Mouse (Mus musculus) liver, embryonic 14.5 days (tissue): ENCODE data around the gene Mroh8.

ENCODE experiments used
- CTCF ChIP-seq: IDR thresholded peaks from 2 replicates; pipeline ENCODE4 v1.5.1; 2016; ENCODE audit warnings: antibody characterized with exemption, low read depth, control low read depth
- EP300 ChIP-seq: IDR thresholded peaks from 2 replicates; pipeline ENCODE4 v1.6.1; 2016; ENCODE audit warnings: antibody characterized with exemption, low read depth

DNA sequence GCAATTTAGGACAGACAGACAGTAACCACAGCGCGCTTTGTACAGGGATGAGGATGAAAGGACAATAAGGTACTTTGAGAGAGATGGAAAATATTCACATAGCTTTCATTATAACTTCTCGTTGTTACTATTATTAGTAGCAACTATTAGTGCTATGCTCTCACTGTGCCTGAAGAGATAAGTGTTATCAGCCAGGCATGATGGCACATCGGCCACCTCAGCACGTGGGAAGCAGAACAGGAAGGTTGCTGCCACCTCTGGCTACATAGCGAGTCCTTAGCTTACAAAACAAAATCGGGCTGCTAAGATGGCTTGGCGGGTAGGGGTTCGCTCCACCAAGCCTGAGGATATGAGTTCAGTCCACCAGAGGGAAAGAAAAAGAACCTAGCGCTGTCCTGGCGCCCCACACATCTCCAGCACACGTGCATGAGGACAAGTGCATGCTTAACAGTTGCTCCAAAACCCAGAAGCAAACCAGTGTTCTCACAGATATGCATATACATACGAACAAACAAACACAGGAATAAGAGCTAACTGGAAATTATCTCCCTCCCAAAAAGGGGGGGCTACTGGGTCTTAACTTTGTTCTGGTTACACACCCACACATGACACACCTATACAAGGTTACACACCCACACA is 94.2 kb downstream of the Mroh8 start:
- TF ChIP-seq CTCF = peak; percentile 20; the same call in 1 of the 2 replicates
- TF ChIP-seq EP300 = peak; percentile 68
